Mouse (Mus musculus) Muller cell, postnatal 12 days (primary cell): ENCODE results near the gene Gprc5c.

Source experiments
- DNase-seq: peaks from one replicate; pipeline ENCODE4 v3.0.0-alpha.2; 2015; ENCODE audit errors: inconsistent ontology term

Gene Gprc5c

DNA sequence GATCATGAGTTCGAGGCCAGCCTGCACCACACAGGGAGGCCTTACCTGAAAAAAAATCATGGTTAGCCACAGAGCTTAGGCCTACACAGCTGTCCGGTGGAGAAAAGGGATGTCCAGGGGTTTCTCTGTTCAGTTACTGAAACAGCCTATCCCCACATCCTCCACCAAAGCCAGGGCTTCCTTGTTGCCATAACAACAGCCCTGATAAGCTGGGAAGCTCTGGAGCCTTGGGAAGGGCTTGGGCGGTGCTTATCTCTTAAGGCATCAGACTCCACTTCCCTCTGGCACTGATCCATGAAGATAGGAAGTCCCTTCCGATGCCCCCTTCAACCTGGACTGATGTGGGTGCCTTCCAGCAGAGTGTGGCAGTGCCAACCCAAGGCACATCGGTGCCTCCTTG, 17.8 kb upstream of the Gprc5c start:
- no peak for DNase-seq

- no peak for DNase-seq
These were observed 7.0 kb upstream of the Gprc5c start for GRCm38 (mm10) chr11:114843818-114844463.

- no peak for DNase-seq
These were observed 6.3 kb upstream of the Gprc5c start for GRCm38 (mm10) chr11:114844464-114845220.

GRCm38 (mm10) chr11:114846336-114846735, 4.6 kb upstream of the Gprc5c start:
- DNase-seq, result no peak

DNA sequence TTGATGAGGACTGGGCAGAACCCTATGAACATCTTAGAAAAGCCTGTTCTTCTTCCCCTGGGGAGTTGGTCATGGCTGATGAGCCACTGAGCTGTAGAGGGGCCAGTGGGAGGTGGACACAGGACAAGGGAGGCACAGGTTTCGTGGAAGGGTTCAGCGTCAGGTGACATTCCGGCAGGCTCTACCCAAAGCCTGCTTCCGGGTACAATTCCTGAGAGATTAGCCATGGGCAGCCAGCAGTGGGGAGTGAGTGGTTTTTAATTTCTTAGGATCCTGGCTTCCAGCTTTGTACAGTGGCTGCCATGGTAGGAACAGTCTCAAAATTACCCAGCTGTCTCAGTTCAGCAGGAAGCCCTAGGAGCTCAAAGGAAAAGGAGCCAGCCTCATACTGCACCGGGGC, 3.9 kb upstream of the Gprc5c start:
- no peak for DNase-seq

GRCm38 (mm10) chr11:114849572-114849971, 1.4 kb upstream of the Gprc5c start:
- no peak for DNase-seq

DNA sequence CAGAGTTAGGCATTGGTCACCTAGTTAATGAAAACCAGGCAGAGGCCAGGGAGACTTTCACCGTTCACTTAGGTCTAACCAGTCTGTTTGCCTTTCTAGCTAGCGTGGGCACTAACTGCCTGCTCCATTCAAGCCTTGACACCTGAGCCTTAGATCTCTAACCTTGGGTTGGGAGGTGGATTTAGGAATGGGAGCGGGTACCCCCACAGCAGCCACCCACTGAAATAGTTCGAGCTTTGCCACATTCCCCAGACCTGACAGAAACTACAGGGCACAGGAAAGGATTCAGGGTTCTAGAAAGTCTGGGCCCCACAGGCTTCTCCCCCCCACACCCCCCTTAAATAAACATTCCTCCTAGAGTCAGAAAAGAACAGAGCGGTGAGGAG, 893 bp upstream of the Gprc5c start:
- peak; percentile 47 for DNase-seq

- DNase-seq, result peak; percentile 71
These were observed 286 bp downstream of the Gprc5c start for GRCm38 (mm10) chr11:114851269-114851607.

GRCm38 (mm10) chr11:114851608-114852310, 807 bp downstream of the Gprc5c start:
- DNase-seq, result peak; percentile 82

GRCm38 (mm10) chr11:114852311-114853173, 1.6 kb downstream of the Gprc5c start:
- DNase-seq, result peak; percentile 65

DNA sequence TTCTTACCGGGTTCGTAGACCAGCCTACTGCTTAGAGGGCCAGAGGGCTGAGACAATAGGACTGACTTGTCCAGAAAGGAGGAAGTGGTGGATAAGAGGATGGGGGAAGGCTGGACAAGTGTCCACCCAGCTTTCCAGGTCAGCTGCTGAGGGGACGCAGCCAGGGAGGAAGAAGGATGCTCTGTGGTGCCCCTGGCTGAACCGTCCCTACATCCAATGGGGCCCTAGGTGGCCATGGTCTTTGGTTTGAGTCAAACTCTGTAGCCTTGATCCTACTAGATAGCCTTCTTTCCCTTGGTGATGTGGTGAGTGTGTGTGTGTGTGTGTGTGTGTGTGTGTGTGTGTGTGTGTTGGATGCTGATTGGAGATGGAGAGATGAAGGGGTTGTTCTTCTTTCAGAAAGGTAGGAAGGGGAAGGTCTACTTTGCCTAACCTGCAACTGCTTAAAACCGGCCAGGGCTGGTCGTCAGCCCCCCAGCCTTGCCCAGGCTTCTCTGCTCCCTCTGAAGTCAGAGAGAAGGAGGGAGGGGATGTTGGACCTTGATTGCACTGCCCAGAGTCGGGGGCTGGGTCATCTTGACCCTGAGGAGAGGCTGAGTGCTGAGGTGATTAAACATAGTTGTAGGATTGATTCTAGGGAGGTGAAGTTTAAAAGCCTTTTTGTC, 2.4 kb downstream of the Gprc5c start:
- DNase-seq, result no peak

GRCm38 (mm10) chr11:114854581-114854980, 3.6 kb downstream of the Gprc5c start:
- DNase-seq, result no peak

DNA sequence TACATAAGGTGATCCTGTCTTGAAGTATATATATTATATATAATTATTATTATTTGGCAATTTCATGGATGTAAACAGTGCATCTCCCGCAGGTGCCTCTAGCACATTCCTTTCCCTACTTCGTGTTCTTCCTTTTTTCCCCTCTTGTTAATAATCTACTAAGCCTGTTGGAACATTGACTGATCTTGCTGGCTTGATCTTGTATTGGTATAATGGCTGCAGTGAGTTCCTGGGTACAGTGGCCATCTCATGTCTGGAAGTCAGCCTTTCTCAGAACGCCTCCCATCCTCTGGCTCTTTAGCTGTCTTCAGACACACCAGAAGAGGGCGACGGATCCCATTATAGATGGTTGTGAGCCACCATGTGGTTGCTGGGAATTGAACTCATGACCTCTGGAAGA, 5.2 kb downstream of the Gprc5c start:
- DNase-seq, result no peak

- no peak for DNase-seq
These were observed 7.7 kb downstream of the Gprc5c start for GRCm38 (mm10) chr11:114858641-114859040.

- DNase-seq, result no peak
These were observed 10.1 kb downstream of the Gprc5c start for GRCm38 (mm10) chr11:114861057-114861456.

- no peak for DNase-seq
These were observed 11.7 kb downstream of the Gprc5c start for GRCm38 (mm10) chr11:114862687-114863086.

DNA sequence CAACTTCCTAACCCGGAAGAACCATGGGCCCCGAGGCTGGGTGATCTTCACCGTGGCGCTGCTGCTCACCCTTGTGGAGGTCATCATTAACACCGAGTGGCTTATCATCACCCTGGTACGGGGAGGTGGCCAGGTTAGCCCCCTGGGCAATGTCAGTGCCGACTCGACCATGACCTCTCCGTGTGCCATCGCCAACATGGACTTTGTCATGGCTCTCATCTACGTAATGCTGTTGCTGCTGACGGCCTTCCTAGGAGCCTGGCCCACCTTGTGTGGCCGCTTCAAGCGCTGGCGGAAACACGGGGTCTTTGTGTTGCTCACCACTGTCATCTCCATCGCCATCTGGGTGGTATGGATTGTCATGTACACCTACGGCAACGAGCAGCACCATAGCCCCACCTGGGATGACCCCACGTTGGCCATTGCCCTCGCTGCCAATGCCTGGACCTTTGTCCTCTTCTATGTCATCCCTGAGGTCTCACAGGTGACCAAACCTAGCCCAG, 13.0 kb downstream of the Gprc5c start:
- DNase-seq, result no peak

DNA sequence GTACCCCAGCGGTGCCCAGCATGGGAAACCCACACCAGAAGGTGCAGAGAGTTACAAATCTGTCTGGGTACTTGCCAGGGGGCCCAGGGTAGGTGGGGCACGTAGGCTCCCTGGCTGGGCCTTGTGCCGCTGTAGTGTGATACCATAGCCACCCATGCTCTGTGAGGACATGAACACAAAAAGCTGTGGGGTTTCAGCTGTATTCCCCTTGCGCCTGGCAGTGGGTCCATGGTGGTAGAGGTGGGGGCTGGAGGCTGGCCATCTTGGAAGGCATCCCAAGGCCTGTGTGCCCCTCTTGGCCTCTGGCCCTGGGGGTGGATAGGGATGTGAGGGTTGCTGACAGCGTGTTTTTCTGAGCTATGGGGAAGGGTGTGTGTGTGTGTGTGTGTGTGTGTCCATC, 15.0 kb downstream of the Gprc5c start:
- no peak for DNase-seq

GRCm38 (mm10) chr11:114866486-114867360, 15.8 kb downstream of the Gprc5c start:
- DNase-seq, result no peak
